Mouse (Mus musculus) cerebellum, adult 2 months (tissue): ENCODE results near the gene Rasgef1b. TPM values are rescaled to one million over a fixed set of nuclear protein-coding genes. Genes with fewer than 3 reads are reported as not detected.

Source experiments
- DNase-seq, 2 experiments: peaks; one replicate each; pipeline ENCODE4 v3.0.0; 2021
- H3K27ac ChIP-seq: fragments of 200-500 bp; 2 replicates; pipeline ENCODE4 v1.5.1; 2012; ENCODE audit warnings: low read length, control low read depth, inconsistent platforms; ENCODE audit not compliant: insufficient read depth
- H3K27me3 ChIP-seq: fragments of 200-500 bp; 2 replicates; pipeline ENCODE4 v1.6.1; 2012; ENCODE audit warnings: inconsistent platforms, mild to moderate bottlenecking, low read length, moderate library complexity; ENCODE audit not compliant: control insufficient read depth, insufficient read depth
- H3K4me1 ChIP-seq: fragments of 200-500 bp; 2 replicates; pipeline ENCODE4 v1.6.1; 2011; ENCODE audit warnings: low read length; ENCODE audit not compliant: control insufficient read depth, insufficient read depth
- H3K4me3 ChIP-seq: fragments of 200-500 bp; replicated peaks from 2 replicates; pipeline ENCODE3; 2011; ENCODE audit warnings: mild to moderate bottlenecking, low read depth, low read length, control low read depth; ENCODE audit not compliant: insufficient read depth
- CTCF ChIP-seq: fragments of 200-500 bp; IDR thresholded peaks from 2 replicates; pipeline ENCODE4 v1.5.1; 2011; ENCODE audit warnings: low read depth, mild to moderate bottlenecking, control low read depth, low read length, moderate library complexity, borderline replicate concordance; ENCODE audit not compliant: insufficient read depth
- POLR2A ChIP-seq: fragments of 200-500 bp; IDR thresholded peaks from 2 replicates; pipeline ENCODE4 v1.6.1; 2011; ENCODE audit warnings: low read length, control low read depth, borderline replicate concordance; ENCODE audit not compliant: insufficient read depth
- WGBS: fragments of 180-500 bp; shearing (Covaris S2); methylation state at CpG from one replicate; pipeline ENCODE4 v1.1.7; 2018; 5-methylcytosine and 5-hydroxymethylcytosine counted together
- polyA plus RNA-seq: library from polyadenylated mRNA; depleted of rRNA; stranded (reverse); fragments of >200 nt; gene quantifications from 2 replicates; pipeline ENCODE4 v1.2.3, GENCODE M21; 2012

Rasgef1b gene
- polyA plus RNA-seq, 1 experiment: 19.6 TPM

- 95% methylated on average over 6 of the region's 6 CpGs for WGBS
- Histone ChIP-seq H3K27ac (no peak overlapping the region), H3K27me3 (no peaks in the 10 kb centered on the region; the same call in 1 of the 2 replicates), H3K4me3 (no peak overlapping the region), H3K4me1 (no peaks in the 10 kb centered on the region)
- TF ChIP-seq CTCF (no peak), POLR2A (no peak)
- no peak for DNase-seq
These were observed 306.8 kb downstream of the Rasgef1b start for GRCm38 (mm10) chr5:99422092-99422491.

- Histone ChIP-seq H3K4me1 (0 out of 2 replicates have a peak, but pooled peaks cover 2% of the 10 kb centered on the region), H3K27me3 (no peaks in the 10 kb centered on the region; the same call in 1 of the 2 replicates), H3K4me3 (no peak overlapping the region), H3K27ac (no peak overlapping the region)
- DNase-seq: no peak
- TF ChIP-seq POLR2A (no peak), CTCF (no peak)
- WGBS: 92% methylated on average over 2 of the region's 2 CpGs
These were observed 309.0 kb downstream of the Rasgef1b start for GRCm38 (mm10) chr5:99419872-99420271.

DNA sequence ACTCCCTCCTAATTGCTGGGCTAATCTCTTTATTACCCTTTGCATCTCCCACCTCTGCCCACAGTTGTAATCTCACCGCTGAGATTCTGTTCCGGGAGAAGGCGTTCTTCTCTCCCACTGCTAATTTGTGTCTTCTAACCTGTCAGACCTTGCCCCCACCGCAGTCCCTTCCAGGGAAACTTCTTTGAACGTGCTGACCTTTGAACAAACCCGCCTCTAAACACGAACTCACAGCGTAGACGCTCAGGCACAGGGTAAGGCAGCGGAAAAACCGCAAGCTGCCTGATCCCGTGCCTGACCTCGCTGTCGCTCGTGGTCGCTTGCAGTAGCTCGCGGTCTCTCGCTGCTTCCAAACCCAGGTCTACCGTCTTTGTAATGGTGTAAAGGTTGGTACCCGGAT is 312.0 kb downstream of the Rasgef1b start:
- Histone ChIP-seq H3K4me3 (no peak overlapping the region), H3K4me1 (0 out of 2 replicates have a peak, but pooled peaks cover 3% of the 10 kb centered on the region), H3K27ac (no peak overlapping the region), H3K27me3 (no peaks in the 10 kb centered on the region; the same call in 1 of the 2 replicates)
- no peak for DNase-seq
- TF ChIP-seq CTCF (no peak), POLR2A (no peak)
- 97% methylated on average over 21 of the region's 21 CpGs for WGBS

- WGBS: 92% methylated on average over 12 of the region's 12 CpGs
- TF ChIP-seq POLR2A (no peak), CTCF (no peak)
- Histone ChIP-seq H3K27me3 (no peaks in the 10 kb centered on the region; the same call in 1 of the 2 replicates), H3K4me3 (no peak overlapping the region), H3K4me1 (0 out of 2 replicates have a peak, but pooled peaks cover 3% of the 10 kb centered on the region), H3K27ac (no peak overlapping the region)
- DNase-seq: no peak
These were observed 313.2 kb downstream of the Rasgef1b start for GRCm38 (mm10) chr5:99415676-99416075.

DNA sequence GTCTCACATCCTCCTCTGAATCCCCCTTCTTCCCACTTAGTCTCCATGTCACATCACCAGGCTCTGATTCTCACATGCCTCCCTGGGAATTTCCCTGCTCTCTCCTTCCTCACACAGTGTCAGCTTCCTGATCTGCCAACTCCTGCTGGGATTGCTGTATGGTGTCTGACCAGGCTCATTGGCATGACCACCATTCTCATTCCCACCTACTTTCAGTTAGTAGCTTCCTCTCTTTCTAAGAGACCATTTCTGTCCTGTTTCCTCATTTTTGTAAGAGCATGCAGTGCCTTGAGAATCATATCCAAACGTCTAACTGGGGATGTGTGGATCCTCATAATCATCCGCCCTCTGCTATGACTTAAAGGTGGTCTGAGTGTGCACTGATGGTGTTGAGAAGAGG is 313.8 kb downstream of the Rasgef1b start:
- no peak for DNase-seq
- TF ChIP-seq POLR2A (no peak), CTCF (no peak)
- Histone ChIP-seq H3K27ac (no peak overlapping the region), H3K4me1 (0 out of 2 replicates have a peak, but pooled peaks cover 3% of the 10 kb centered on the region), H3K27me3 (no peaks in the 10 kb centered on the region; the same call in 1 of the 2 replicates), H3K4me3 (no peak overlapping the region)
- WGBS: 82% methylated on average over 2 of the region's 2 CpGs

DNA sequence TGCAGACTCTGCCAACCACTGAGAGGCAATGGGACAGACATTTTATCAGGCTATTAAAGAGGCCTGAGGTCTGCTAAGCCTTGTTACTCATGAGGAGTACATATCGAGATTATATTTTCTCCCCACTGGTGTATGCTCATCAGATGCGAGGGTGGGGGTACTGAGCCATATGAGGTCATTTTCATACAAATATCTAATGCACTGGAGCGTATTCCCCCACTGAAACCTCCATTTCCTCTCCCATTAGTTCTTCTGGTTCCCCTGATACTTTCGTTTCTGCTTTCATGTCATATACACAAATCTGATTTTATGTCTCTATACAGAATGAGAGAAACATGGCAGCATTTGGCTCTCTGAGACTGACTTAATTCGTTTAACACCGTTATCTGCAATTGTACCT is 314.6 kb downstream of the Rasgef1b start:
- DNase-seq: no peak
- TF ChIP-seq CTCF (no peak), POLR2A (no peak)
- 0 out of 2 replicates have a peak, but pooled peaks cover 3% of the 10 kb centered on the region for H3K4me1 ChIP-seq
- WGBS: 92% methylated on average over 6 of the region's 6 CpGs
- no peaks in the 10 kb centered on the region; the same call in 1 of the 2 replicates for H3K27me3 ChIP-seq
- H3K27ac ChIP-seq: no peak overlapping the region
- no peak overlapping the region for H3K4me3 ChIP-seq

DNA sequence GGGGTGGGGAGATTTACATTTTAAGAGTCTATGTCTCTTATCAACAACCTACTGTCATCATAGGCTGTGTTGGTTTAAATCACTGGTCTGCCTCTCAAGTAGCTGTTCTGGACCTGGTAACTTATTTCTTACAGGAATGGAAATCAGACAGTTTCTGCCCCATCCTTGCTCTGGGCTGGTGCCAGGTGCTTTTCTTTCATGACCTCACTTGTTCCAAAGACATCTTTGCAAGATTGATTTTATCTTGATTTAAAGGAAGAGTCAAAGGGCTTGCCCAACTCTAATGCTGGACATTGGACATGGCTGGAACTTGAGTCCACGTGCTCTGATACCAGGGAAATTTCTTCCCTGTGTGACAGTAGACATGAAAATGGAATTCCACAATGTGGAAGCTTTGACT is 315.0 kb downstream of the Rasgef1b start:
- no peak for DNase-seq
- TF ChIP-seq POLR2A (no peak), CTCF (no peak)
- Histone ChIP-seq H3K4me1 (0 out of 2 replicates have a peak, but pooled peaks cover 3% of the 10 kb centered on the region), H3K27ac (no peak overlapping the region), H3K27me3 (no peaks in the 10 kb centered on the region; the same call in 1 of the 2 replicates), H3K4me3 (no peak overlapping the region)
- whole genome bisulfite sequencing: 91% methylated on average over 1 of the region's 1 CpGs

- Histone ChIP-seq H3K4me1 (0 out of 2 replicates have a peak, but pooled peaks cover 3% of the 10 kb centered on the region), H3K27me3 (no peaks in the 10 kb centered on the region; the same call in 1 of the 2 replicates), H3K27ac (no peak overlapping the region), H3K4me3 (no peak overlapping the region)
- DNase-seq: no peak
- whole genome bisulfite sequencing: 90% methylated on average over 9 of the region's 9 CpGs
- TF ChIP-seq POLR2A: no peak
- no peak for TF ChIP-seq CTCF
These were observed 315.5 kb downstream of the Rasgef1b start for GRCm38 (mm10) chr5:99413391-99413790.
